Mouse (Mus musculus): ENCODE data around the gene Apoc2. TPM values are rescaled to one million over a fixed set of nuclear protein-coding genes. Genes with fewer than 3 reads are reported as not detected.
A peak's percentile ranks its signal among the peaks of the same experiment; 100 is the strongest.

Apoc2 gene
- polyA plus RNA-seq, 1 experiment from 2014 or later = 0.37 TPM

GRCm38 (mm10) chr7:19633855-19634254, 43.9 kb downstream of the Apoc2 start:
- peaks cover 70% of the 10 kb centered on the region for H3K36me3 ChIP-seq (ENCODE audit: control insufficient read depth, insufficient read depth, low read length)
- 94% methylated on average over 15 of the region's 15 CpGs for WGBS
- H3K4me2 ChIP-seq (ENCODE audit: low read length) = no peak overlapping the region

GRCm38 (mm10) chr7:19633197-19633596, 44.5 kb downstream of the Apoc2 start:
- Histone ChIP-seq H3K4me2 (ENCODE audit: low read length) (no peak overlapping the region), H3K36me3 (ENCODE audit: control insufficient read depth, insufficient read depth, low read length) (peaks cover 63% of the 10 kb centered on the region), H3K4me1 (ENCODE audit: control insufficient read depth, insufficient read depth, low read length) (no peaks in the 10 kb centered on the region; the same call in 1 of the 2 replicates), H3K9ac (replicated peaks; ENCODE audit: low read length) (no peak overlapping the region), H3K27ac (replicated peaks; ENCODE audit: low read depth, low read length) (no peak overlapping the region), H3K27me3 (ENCODE audit: control insufficient read depth, insufficient read depth, low read length) (no peaks in the 10 kb centered on the region), H3K4me3 (replicated peaks; ENCODE audit: low read depth, low read length) (no peak overlapping the region), H3K9me3 (ENCODE audit: control insufficient read depth, low read length) (no peaks in the 10 kb centered on the region)
- DNase-seq (no peak), ATAC-seq (ENCODE audit: low FRiP score, low TSS enrichment) (no peak)
- 96% methylated on average over 17 of the region's 17 CpGs for whole genome bisulfite sequencing

More at GRCm38 (mm10) chr7:19633855-19634254, 43.9 kb downstream of the Apoc2 start:
- Histone ChIP-seq H3K9ac (replicated peaks; ENCODE audit: low read length) (no peak overlapping the region), H3K27ac (replicated peaks; ENCODE audit: low read depth, low read length) (no peak overlapping the region), H3K9me3 (ENCODE audit: control insufficient read depth, low read length) (no peaks in the 10 kb centered on the region), H3K4me3 (replicated peaks; ENCODE audit: low read depth, low read length) (no peak overlapping the region), H3K27me3 (ENCODE audit: control insufficient read depth, insufficient read depth, low read length) (no peaks in the 10 kb centered on the region), H3K4me1 (ENCODE audit: control insufficient read depth, insufficient read depth, low read length) (no peaks in the 10 kb centered on the region)
- ATAC-seq (ENCODE audit: low FRiP score, low TSS enrichment) (no peak), DNase-seq (no peak)

- peaks cover 59% of the 10 kb centered on the region for H3K36me3 ChIP-seq (ENCODE audit: control insufficient read depth, insufficient read depth, low read length)
- H3K9ac ChIP-seq (replicated peaks; ENCODE audit: low read length) = no peak overlapping the region
- no peak overlapping the region for H3K4me3 ChIP-seq (replicated peaks; ENCODE audit: low read depth, low read length)
- ATAC-seq (ENCODE audit: low FRiP score, low TSS enrichment) (no peak), DNase-seq (no peak)
- no peaks in the 10 kb centered on the region for H3K9me3 ChIP-seq (ENCODE audit: control insufficient read depth, low read length)
- no peak overlapping the region for H3K27ac ChIP-seq (replicated peaks; ENCODE audit: low read depth, low read length)
- H3K4me2 ChIP-seq (ENCODE audit: low read length) = no peak overlapping the region
- no peaks in the 10 kb centered on the region; the same call in 1 of the 2 replicates for H3K4me1 ChIP-seq (ENCODE audit: control insufficient read depth, insufficient read depth, low read length)
- H3K27me3 ChIP-seq (ENCODE audit: control insufficient read depth, insufficient read depth, low read length) = no peaks in the 10 kb centered on the region
These were observed 45.0 kb downstream of the Apoc2 start for GRCm38 (mm10) chr7:19632720-19633119.

- Histone ChIP-seq H3K9ac (replicated peaks; ENCODE audit: low read length) (no peak overlapping the region), H3K27ac (replicated peaks; ENCODE audit: low read depth, low read length) (no peak overlapping the region), H3K4me1 (ENCODE audit: control insufficient read depth, insufficient read depth, low read length) (no peaks in the 10 kb centered on the region; the same call in 1 of the 2 replicates), H3K4me2 (ENCODE audit: low read length) (no peak overlapping the region), H3K27me3 (ENCODE audit: control insufficient read depth, insufficient read depth, low read length) (no peaks in the 10 kb centered on the region), H3K9me3 (ENCODE audit: control insufficient read depth, low read length) (no peaks in the 10 kb centered on the region), H3K4me3 (replicated peaks; ENCODE audit: low read depth, low read length) (no peak overlapping the region), H3K36me3 (ENCODE audit: control insufficient read depth, insufficient read depth, low read length) (peaks cover 54% of the 10 kb centered on the region)
- ATAC-seq (ENCODE audit: low FRiP score, low TSS enrichment) (no peak), DNase-seq (no peak)
These were observed 45.5 kb downstream of the Apoc2 start for GRCm38 (mm10) chr7:19632275-19632674.

- H3K9me3 ChIP-seq (ENCODE audit: control insufficient read depth, low read length) = no peaks in the 10 kb centered on the region
- peak within 1 kb of the TSS; percentile 68 for H3K4me3 ChIP-seq (replicated peaks; ENCODE audit: low read depth, low read length)
- peak within 1 kb of the TSS; percentile 46; the same call in 1 of the 2 replicates for H3K9ac ChIP-seq (replicated peaks; ENCODE audit: low read length)
- H3K4me1 ChIP-seq (ENCODE audit: control insufficient read depth, insufficient read depth, low read length) = no peaks in the 10 kb centered on the region; the same call in 1 of the 2 replicates
- DNase-seq (peak; percentile 97), ATAC-seq (ENCODE audit: low FRiP score, low TSS enrichment) (peak; percentile 84)
- H3K36me3 ChIP-seq (ENCODE audit: control insufficient read depth, insufficient read depth, low read length) = peaks cover 25% of the 10 kb centered on the region
- peak within 1 kb of the TSS; percentile 94 for H3K4me2 ChIP-seq (ENCODE audit: low read length)
- no peaks in the 10 kb centered on the region for H3K27me3 ChIP-seq (ENCODE audit: control insufficient read depth, insufficient read depth, low read length)
- under 1% methylated on average over 40 of the region's 41 CpGs for WGBS
- H3K27ac ChIP-seq (replicated peaks; ENCODE audit: low read depth, low read length) = peak within 1 kb of the TSS; percentile 63; the same call in 1 of the 2 replicates
These were observed 48.4 kb downstream of the Apoc2 start, which contains the start of gene Relb for GRCm38 (mm10) chr7:19629361-19629734. TSS of gene Relb (minus strand) at chr7:19629438.

GRCm38 (mm10) chr7:19628536-19629360, 49.0 kb downstream of the Apoc2 start:
- peak; percentile 86 for ATAC-seq (ENCODE audit: low FRiP score, low TSS enrichment)
- WGBS = 1% methylated on average over 57 of the region's 57 CpGs

GRCm38 (mm10) chr7:19628192-19628535, 49.6 kb downstream of the Apoc2 start:
- H3K4me3 ChIP-seq (replicated peaks; ENCODE audit: low read depth, low read length) = peak overlapping the region; percentile 68
- no peaks in the 10 kb centered on the region for H3K9me3 ChIP-seq (ENCODE audit: control insufficient read depth, low read length)
- ATAC-seq (ENCODE audit: low FRiP score, low TSS enrichment) (no peak), DNase-seq (no peak)
- H3K27me3 ChIP-seq (ENCODE audit: control insufficient read depth, insufficient read depth, low read length) = no peaks in the 10 kb centered on the region
- no peaks in the 10 kb centered on the region; the same call in 1 of the 2 replicates for H3K4me1 ChIP-seq (ENCODE audit: control insufficient read depth, insufficient read depth, low read length)
- 15% methylated on average over 17 of the region's 17 CpGs for WGBS
- H3K4me2 ChIP-seq (ENCODE audit: low read length) = peak overlapping the region; percentile 94
- 0 out of 2 replicates have a peak overlapping the region, but pooled peaks have one; percentile 46 for H3K27ac ChIP-seq (replicated peaks; ENCODE audit: low read depth, low read length)
- peak overlapping the region; percentile 12; the same call in 1 of the 2 replicates for H3K9ac ChIP-seq (replicated peaks; ENCODE audit: low read length)
- H3K36me3 ChIP-seq (ENCODE audit: control insufficient read depth, insufficient read depth, low read length) = peaks cover 13% of the 10 kb centered on the region

More at GRCm38 (mm10) chr7:19628536-19629360, 49.0 kb downstream of the Apoc2 start:
- H3K4me2 ChIP-seq (ENCODE audit: low read length) = peak overlapping the region; percentile 94
- H3K27me3 ChIP-seq (ENCODE audit: control insufficient read depth, insufficient read depth, low read length) = no peaks in the 10 kb centered on the region
- H3K36me3 ChIP-seq (ENCODE audit: control insufficient read depth, insufficient read depth, low read length) = peaks cover 19% of the 10 kb centered on the region
- no peaks in the 10 kb centered on the region for H3K9me3 ChIP-seq (ENCODE audit: control insufficient read depth, low read length)
- DNase-seq = peak; percentile 85
- no peaks in the 10 kb centered on the region; the same call in 1 of the 2 replicates for H3K4me1 ChIP-seq (ENCODE audit: control insufficient read depth, insufficient read depth, low read length)
- peak overlapping the region; percentile 63; the same call in 1 of the 2 replicates for H3K27ac ChIP-seq (replicated peaks; ENCODE audit: low read depth, low read length)
- peak overlapping the region; percentile 46; the same call in 1 of the 2 replicates for H3K9ac ChIP-seq (replicated peaks; ENCODE audit: low read length)
- peak overlapping the region; percentile 68 for H3K4me3 ChIP-seq (replicated peaks; ENCODE audit: low read depth, low read length)

GRCm38 (mm10) chr7:19627721-19628120, 50.0 kb downstream of the Apoc2 start:
- Histone ChIP-seq H3K9me3 (ENCODE audit: control insufficient read depth, low read length) (no peaks in the 10 kb centered on the region), H3K27me3 (ENCODE audit: control insufficient read depth, insufficient read depth, low read length) (no peaks in the 10 kb centered on the region), H3K27ac (replicated peaks; ENCODE audit: low read depth, low read length) (no peak overlapping the region), H3K9ac (replicated peaks; ENCODE audit: low read length) (no peak overlapping the region), H3K4me2 (ENCODE audit: low read length) (peak overlapping the region; percentile 94), H3K4me1 (ENCODE audit: control insufficient read depth, insufficient read depth, low read length) (no peaks in the 10 kb centered on the region; the same call in 1 of the 2 replicates), H3K36me3 (ENCODE audit: control insufficient read depth, insufficient read depth, low read length) (peaks cover 9% of the 10 kb centered on the region), H3K4me3 (replicated peaks; ENCODE audit: low read depth, low read length) (peak overlapping the region; percentile 68)
- DNase-seq = no peak
- 54% methylated on average over 3 of the region's 3 CpGs for WGBS
- no peak for ATAC-seq (ENCODE audit: low FRiP score, low TSS enrichment)
